Mouse (Mus musculus) ES-E14 (cell line): ENCODE measurements around the gene Kif22.

Source experiments
- CHD2 ChIP-seq: IDR thresholded peaks from 2 replicates; pipeline ENCODE4 v1.6.1; 2014; ENCODE audit warnings: mild to moderate bottlenecking, low read depth, low read length, inconsistent platforms
- HCFC1 ChIP-seq: IDR thresholded peaks from 2 replicates; pipeline ENCODE4 v1.6.1; 2012; ENCODE audit warnings: low read length, inconsistent platforms, borderline replicate concordance; ENCODE audit not compliant: insufficient read depth
- ZC3H11A ChIP-seq: IDR thresholded peaks from 2 replicates; pipeline ENCODE4 v1.6.1; 2012; ENCODE audit warnings: low read depth, mild to moderate bottlenecking, inconsistent platforms, low read length, borderline replicate concordance
- ZNF384 ChIP-seq: IDR thresholded peaks from 2 replicates; pipeline ENCODE4 v1.6.1; 2012; ENCODE audit warnings: low read depth, low read length, inconsistent platforms

DNA sequence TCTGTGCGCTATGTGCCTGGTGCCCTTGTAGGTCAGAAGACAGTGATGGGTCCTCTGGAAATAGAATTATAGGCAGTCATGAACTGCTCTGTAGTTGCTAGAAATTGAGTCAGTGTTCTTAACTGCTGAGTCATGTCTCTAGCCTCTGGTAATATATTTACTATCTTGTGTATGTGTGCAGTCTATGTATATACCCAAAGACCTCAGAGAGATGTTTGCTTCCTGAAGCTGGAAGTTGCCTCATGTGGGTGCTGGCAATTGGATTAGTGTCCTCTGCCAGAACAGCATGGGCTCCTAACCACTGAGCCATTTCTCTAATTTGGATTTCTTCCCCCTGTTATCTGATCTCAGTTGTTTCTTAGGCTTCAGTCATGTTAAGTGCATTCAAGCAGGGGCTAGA lies 12.1 kb downstream of the Kif22 start:
- TF ChIP-seq ZNF384: no peak
- no peak for TF ChIP-seq HCFC1
- no peak for TF ChIP-seq CHD2
- TF ChIP-seq ZC3H11A: no peak
